Mouse (Mus musculus) liver, adult 2 months (tissue): ENCODE measurements around the gene Wdr83. TPM values are rescaled to one million over a fixed set of nuclear protein-coding genes. Genes with fewer than 3 reads are reported as not detected.

Experiments
- DNase-seq: peaks from one replicate; pipeline ENCODE4 v3.0.0-alpha.2; 2011; ENCODE audit warnings: low read depth, low spot score; ENCODE audit errors: extremely low read depth
- H3K27ac ChIP-seq: fragments of 200-500 bp; replicated peaks from 2 replicates; pipeline ENCODE4 v1.5.1; 2012; ENCODE audit warnings: low read depth, mild to moderate bottlenecking, control low read depth, inconsistent platforms, low read length; ENCODE audit not compliant: insufficient read depth
- H3K27me3 ChIP-seq: fragments of 200-500 bp; 2 replicates; pipeline ENCODE4 v1.6.1; 2012; ENCODE audit warnings: mild to moderate bottlenecking, moderate library complexity, low read length, inconsistent platforms; ENCODE audit not compliant: control insufficient read depth, insufficient read depth
- H3K36me3 ChIP-seq: fragments of 200-500 bp; 2 replicates; pipeline ENCODE4 v1.6.1; 2012; ENCODE audit warnings: low read length, inconsistent platforms; ENCODE audit not compliant: control insufficient read depth, insufficient read depth
- H3K4me1 ChIP-seq: fragments of 200-500 bp; 2 replicates; pipeline ENCODE4 v1.6.1; 2011; ENCODE audit warnings: low read length; ENCODE audit not compliant: control insufficient read depth, insufficient read depth
- H3K4me3 ChIP-seq: fragments of 200-500 bp; 2 replicates; pipeline ENCODE4 v1.5.1; 2011; ENCODE audit warnings: low read depth, mild to moderate bottlenecking, control low read depth, low read length, moderate library complexity; ENCODE audit not compliant: insufficient read depth
- H3K79me2 ChIP-seq: fragments of 200-500 bp; 2 replicates; pipeline ENCODE4 v1.6.1; 2012; ENCODE audit warnings: inconsistent platforms, mild to moderate bottlenecking, low read length, moderate library complexity; ENCODE audit not compliant: control insufficient read depth, insufficient read depth
- H3K9ac ChIP-seq: fragments of 200-500 bp; 2 replicates; pipeline ENCODE4 v1.6.1; 2012; ENCODE audit warnings: low read depth, mild to moderate bottlenecking, control low read depth, inconsistent platforms, low read length
- CTCF ChIP-seq: fragments of 200-500 bp; IDR thresholded peaks from 2 replicates; pipeline ENCODE4 v1.5.1; 2011; ENCODE audit warnings: low read depth, low read length, control low read depth
- POLR2A ChIP-seq: fragments of 200-500 bp; IDR thresholded peaks from 2 replicates; pipeline ENCODE4 v1.6.1; 2011; ENCODE audit warnings: low read length, control low read depth; ENCODE audit not compliant: insufficient read depth; ENCODE audit errors: extremely low read depth
- WGBS: fragments of 180-500 bp; shearing (Covaris S2); methylation state at CpG from one replicate; pipeline ENCODE4 v1.1.7; 2018; 5-methylcytosine and 5-hydroxymethylcytosine counted together
- polyA plus RNA-seq: library from polyadenylated mRNA; depleted of rRNA; stranded (reverse); fragments of >200 nt; gene quantifications from 2 replicates; pipeline ENCODE4 v1.2.3, GENCODE M21; 2012
- total RNA-seq: library from RNA; depleted of rRNA; stranded (reverse); fragments of >200 nt; gene quantifications from 2 replicates; pipeline ENCODE4 v1.2.3, GENCODE M21; 2014

The Wdr83 gene
- total and polyA plus RNA-seq, 2 experiments: 12.2 to 26.2 TPM

GRCm38 (mm10) chr8:85032622-85033311 is 48.3 kb downstream of the Wdr83 start:
- Histone ChIP-seq H3K79me2 (peaks cover 22% of the 10 kb centered on the region), H3K9ac (no peak overlapping the region), H3K36me3 (peaks cover 13% of the 10 kb centered on the region), H3K27me3 (no peaks in the 10 kb centered on the region), H3K4me1 (peaks cover 30% of the 10 kb centered on the region), H3K4me3 (no peak overlapping the region), H3K27ac (peak overlapping the region; percentile 50)
- peak; percentile 81 for DNase-seq
- 41% methylated on average over 4 of the region's 4 CpGs for WGBS
- TF ChIP-seq CTCF: no peak
- TF ChIP-seq POLR2A: no peak

DNA sequence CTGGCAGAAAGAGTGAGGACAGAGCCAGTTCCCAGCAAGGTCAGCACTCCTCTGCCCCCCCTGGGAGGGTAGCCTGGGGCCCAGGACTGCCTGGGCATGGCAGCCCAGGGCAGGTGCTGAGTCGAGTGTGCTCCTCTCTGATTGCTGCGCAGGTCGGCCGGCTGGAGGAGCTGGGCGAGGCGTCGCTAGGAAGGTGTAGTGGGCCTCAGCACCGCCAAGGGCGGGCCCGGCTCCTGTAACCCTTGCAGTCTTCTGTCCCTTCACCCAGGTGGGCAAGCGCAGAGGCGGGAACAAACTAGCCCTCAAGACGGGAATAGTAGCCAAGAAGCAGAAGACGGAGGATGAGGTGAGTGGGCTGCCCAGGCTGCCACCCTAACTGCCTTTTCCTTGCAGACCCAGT is 51.8 kb downstream of the Wdr83 start:
- H3K36me3 ChIP-seq: peaks cover 13% of the 10 kb centered on the region
- WGBS: 87% methylated on average over 14 of the region's 14 CpGs
- no peak for DNase-seq
- H3K27me3 ChIP-seq: no peaks in the 10 kb centered on the region
- H3K27ac ChIP-seq: no peak overlapping the region
- H3K79me2 ChIP-seq: peaks cover 22% of the 10 kb centered on the region
- H3K4me1 ChIP-seq: peaks cover 35% of the 10 kb centered on the region
- TF ChIP-seq POLR2A (no peak), CTCF (no peak)
- no peak overlapping the region for H3K4me3 ChIP-seq
- H3K9ac ChIP-seq: no peak overlapping the region

GRCm38 (mm10) chr8:85027922-85028321 is 53.2 kb downstream of the Wdr83 start:
- peak overlapping the region; percentile 75; the same call in 1 of the 2 replicates for H3K4me3 ChIP-seq
- H3K27ac ChIP-seq: 0 out of 2 replicates have a peak overlapping the region, but pooled peaks have one; percentile 14
- WGBS: 5% methylated on average over 2 of the region's 2 CpGs

GRCm38 (mm10) chr8:85027516-85027855 is 53.6 kb downstream of the Wdr83 start:
- WGBS: under 1% methylated on average over 13 of the region's 13 CpGs
- peak; percentile 85 for DNase-seq

More at GRCm38 (mm10) chr8:85027922-85028321, 53.2 kb downstream of the Wdr83 start:
- Histone ChIP-seq H3K79me2 (peaks cover 28% of the 10 kb centered on the region), H3K27me3 (no peaks in the 10 kb centered on the region), H3K4me1 (peaks cover 33% of the 10 kb centered on the region), H3K9ac (peak overlapping the region; percentile 38), H3K36me3 (peaks cover 13% of the 10 kb centered on the region)
- no peak for TF ChIP-seq POLR2A
- TF ChIP-seq CTCF: no peak
- no peak for DNase-seq

GRCm38 (mm10) chr8:85026670-85027515 is 54.2 kb downstream of the Wdr83 start, which contains the start of gene Trir:
Gene Trir, plus strand, starts transcription at chr8:85026823.
- Histone ChIP-seq H3K4me3 (peak within 1 kb of the TSS; percentile 75), H3K36me3 (peaks cover 13% of the 10 kb centered on the region), H3K9ac (peak within 1 kb of the TSS; percentile 83), H3K79me2 (peaks cover 33% of the 10 kb centered on the region), H3K4me1 (peaks cover 24% of the 10 kb centered on the region), H3K27ac (peak within 1 kb of the TSS; percentile 85), H3K27me3 (no peaks in the 10 kb centered on the region)
- DNase-seq: peak; percentile 92
- WGBS: under 1% methylated on average over 73 of the region's 75 CpGs
- TF ChIP-seq POLR2A (peak; percentile 95), CTCF (0 out of 2 replicates have a peak, but pooled peaks have one; percentile 7)

More at GRCm38 (mm10) chr8:85027516-85027855, 53.6 kb downstream of the Wdr83 start:
- Histone ChIP-seq H3K27me3 (no peaks in the 10 kb centered on the region), H3K4me3 (peak overlapping the region; percentile 75), H3K27ac (peak overlapping the region; percentile 85), H3K4me1 (peaks cover 29% of the 10 kb centered on the region), H3K79me2 (peaks cover 28% of the 10 kb centered on the region), H3K9ac (peak overlapping the region; percentile 83), H3K36me3 (peaks cover 13% of the 10 kb centered on the region)
- TF ChIP-seq CTCF (no peak), POLR2A (peak; percentile 63; the same call in 1 of the 2 replicates)
